Mouse (Mus musculus) heart, postnatal 0 days (tissue): ENCODE results near the gene Oxct1. TPM values are rescaled to one million over a fixed set of nuclear protein-coding genes. Genes with fewer than 3 reads are reported as not detected.
A peak's percentile ranks its signal among the peaks of the same experiment; 100 is the strongest.

Experiments used
- ATAC-seq: fragments of 200-750 bp; cut with Nextera tagmentation; 2 replicates; pipeline ENCODE4 v1.8.0; 2017; ENCODE audit warnings: low read depth, moderate number of reproducible peaks, moderate library complexity; ENCODE audit not compliant: insufficient read depth
- DNase-seq: peaks from one replicate; pipeline ENCODE4 v3.0.0-alpha.2; 2016; ENCODE audit warnings: low spot score
- H3K27ac ChIP-seq: fragments of 300-500 bp; sonication (generic); 2 replicates; pipeline ENCODE4 v1.5.1; 2014; ENCODE audit warnings: low read depth, mild to moderate bottlenecking
- H3K27me3 ChIP-seq: fragments of 300-500 bp; sonication (generic); 2 replicates; pipeline ENCODE4 v1.6.1; 2014; ENCODE audit warnings: low read length, mixed read lengths; ENCODE audit not compliant: control insufficient read depth, insufficient read depth
- H3K36me3 ChIP-seq: fragments of 300-500 bp; sonication (generic); replicated peaks from 2 replicates; pipeline ENCODE4 v1.6.1; 2014; ENCODE audit warnings: low read length, mixed read lengths; ENCODE audit not compliant: control insufficient read depth, insufficient read depth
- H3K4me1 ChIP-seq: fragments of 300-500 bp; sonication (generic); 2 replicates; pipeline ENCODE4 v1.6.1; 2014; ENCODE audit warnings: antibody characterized with exemption; ENCODE audit not compliant: control insufficient read depth, insufficient read depth
- H3K4me2 ChIP-seq: fragments of 300-500 bp; sonication (generic); 2 replicates; pipeline ENCODE4 v1.6.1; 2014; ENCODE audit warnings: low read depth, mild to moderate bottlenecking, low read length, moderate library complexity
- H3K4me3 ChIP-seq: fragments of 300-500 bp; sonication (generic); 2 replicates; pipeline ENCODE4 v1.5.1; 2014; ENCODE audit warnings: low read depth, low read length
- H3K9ac ChIP-seq: fragments of 300-500 bp; sonication (generic); replicated peaks from 2 replicates; pipeline ENCODE4 v1.6.1; 2014; ENCODE audit warnings: low read depth, low read length, mixed read lengths
- H3K9me3 ChIP-seq: fragments of 300-500 bp; sonication (generic); replicated peaks from 2 replicates; pipeline ENCODE4 v1.6.1; 2016; ENCODE audit warnings: low read length; ENCODE audit not compliant: control insufficient read depth
- CTCF ChIP-seq: IDR thresholded peaks from 2 replicates; pipeline ENCODE4 v1.5.1; 2016; ENCODE audit warnings: antibody characterized with exemption, control low read depth, low read depth
- EP300 ChIP-seq: IDR thresholded peaks from 2 replicates; pipeline ENCODE4 v1.6.1; 2016; ENCODE audit warnings: antibody characterized with exemption, low read depth
- WGBS: fragments of 180-500 bp; shearing (Covaris S2); extraction: QIAGEN DNeasy Blood & Tissue Kit; methylation state at CpG from one replicate; pipeline ENCODE4 v1.1.7; 2014; 5-methylcytosine and 5-hydroxymethylcytosine counted together
- polyA plus RNA-seq: library from polyadenylated mRNA; unstranded; fragments of >200 nt; fragmentation: Nextera tagmentation; extraction: Ambion mirVana; gene quantifications from 2 replicates; pipeline ENCODE4 v1.2.1, GENCODE M21; 2015
- total RNA-seq: library from RNA; depleted of rRNA; stranded (reverse); fragments of >200 nt; gene quantifications from 2 replicates; pipeline ENCODE4 v1.2.3, GENCODE M21; 2014; ENCODE audit warnings: low replicate concordance; rRNA removed

The Oxct1 gene
- total RNA-seq: 262 and 335 TPM in 2 replicates
- 301 and 332 TPM in 2 replicates for polyA plus RNA-seq

DNA sequence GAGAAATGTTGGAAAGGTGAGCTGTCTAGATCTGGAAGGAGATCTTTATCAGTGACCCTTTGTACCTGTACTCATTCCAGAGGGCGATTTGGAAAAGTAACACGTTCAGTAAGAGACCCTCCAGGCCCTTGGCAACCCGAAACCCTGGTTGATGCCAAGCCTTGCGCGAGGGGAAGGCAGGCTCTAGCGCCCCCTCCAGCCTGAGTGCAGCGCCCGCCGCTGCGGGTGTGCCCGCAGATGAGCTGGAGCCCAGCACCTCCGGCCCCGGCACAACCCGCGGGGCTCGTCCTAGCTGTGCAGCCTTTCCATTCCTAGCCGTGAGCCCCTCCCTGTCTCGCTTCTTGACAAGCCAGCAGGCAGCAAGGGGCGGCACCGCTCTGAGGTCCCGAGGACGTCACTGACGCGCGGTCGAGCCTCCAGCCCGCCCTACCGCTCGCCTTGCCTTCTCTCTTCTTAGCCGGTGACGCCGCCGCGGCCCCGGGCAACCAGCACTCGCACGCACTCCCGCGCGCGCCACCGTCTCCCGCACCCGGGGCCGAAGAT lies at the start of gene Oxct1:
Gene Oxct1 (plus strand): TSS at position 153 of the 543 bp plus-strand sequence.
- TF ChIP-seq CTCF (peak; percentile 62), EP300 (no peak)
- H3K4me3 ChIP-seq: peak within 1 kb of the TSS; percentile 64
- H3K4me2 ChIP-seq: peak within 1 kb of the TSS; percentile 80
- peak within 1 kb of the TSS; percentile 82 for H3K9ac ChIP-seq
- no peaks in the 10 kb centered on the region for H3K36me3 ChIP-seq
- peaks cover 22% of the 10 kb centered on the region for H3K4me1 ChIP-seq
- ATAC-seq (peak; percentile 92), DNase-seq (peak; percentile 93)
- H3K27me3 ChIP-seq: no peaks in the 10 kb centered on the region
- under 1% methylated on average over 38 of the region's 45 CpGs for WGBS
- peak within 1 kb of the TSS; percentile 99 for H3K27ac ChIP-seq
- H3K9me3 ChIP-seq: no peaks in the 10 kb centered on the region

DNA sequence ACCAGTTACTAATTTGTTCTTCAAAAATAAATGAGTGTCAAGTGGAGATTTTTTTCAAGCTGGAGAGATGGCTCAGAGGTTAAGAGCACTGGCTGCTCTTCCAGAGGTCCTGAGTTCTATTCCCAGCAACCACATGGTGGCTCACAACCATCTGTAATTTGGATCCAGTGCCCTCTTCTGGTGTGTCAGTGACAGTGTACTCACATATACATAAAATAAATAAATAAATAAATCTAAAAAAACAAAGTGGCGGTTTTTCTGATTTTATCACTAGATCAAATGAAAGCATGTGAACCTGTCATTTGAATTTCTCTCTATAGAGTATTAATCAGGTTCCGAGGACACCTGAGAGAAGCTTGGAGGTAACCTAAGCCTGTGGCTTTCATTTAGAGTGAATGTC lies 47.9 kb upstream of the Oxct1 start:
- no peak for TF ChIP-seq EP300
- peak; percentile 15 for TF ChIP-seq CTCF
- WGBS: 94% methylated on average over 2 of the region's 2 CpGs
- no peak overlapping the region for H3K4me3 ChIP-seq
- no peaks in the 10 kb centered on the region for H3K27me3 ChIP-seq
- ATAC-seq (no peak), DNase-seq (no peak)
- no peak overlapping the region; the same call in 1 of the 2 replicates for H3K27ac ChIP-seq
- peaks cover 5% of the 10 kb centered on the region; the same call in 1 of the 2 replicates for H3K4me1 ChIP-seq
- no peak overlapping the region for H3K9ac ChIP-seq
- H3K9me3 ChIP-seq: no peaks in the 10 kb centered on the region
- H3K4me2 ChIP-seq: no peak overlapping the region
- H3K36me3 ChIP-seq: peaks cover 14% of the 10 kb centered on the region

- H3K4me3 ChIP-seq: peak within 1 kb of the TSS; percentile 89
- H3K9ac ChIP-seq: peak within 1 kb of the TSS; percentile 95
- DNase-seq (peak; percentile 88), ATAC-seq (peak; percentile 99)
- H3K4me1 ChIP-seq: peaks cover 5% of the 10 kb centered on the region; the same call in 1 of the 2 replicates
- H3K9me3 ChIP-seq: no peaks in the 10 kb centered on the region
- no peaks in the 10 kb centered on the region for H3K27me3 ChIP-seq
- H3K4me2 ChIP-seq: peak within 1 kb of the TSS; percentile 77
- peak within 1 kb of the TSS; percentile 100 for H3K27ac ChIP-seq
- WGBS: 1% methylated on average over 52 of the region's 61 CpGs
- peaks cover 23% of the 10 kb centered on the region for H3K36me3 ChIP-seq
- TF ChIP-seq EP300 (no peak), CTCF (no peak)
These were observed 46.9 kb upstream of the Oxct1 start, which contains the start of gene Fbxo4 for GRCm38 (mm10) chr15:3979061-3979848. Gene Fbxo4, minus strand, starts transcription at chr15:3979573.

- ATAC-seq (no peak), DNase-seq (no peak)
- Histone ChIP-seq H3K27me3 (no peaks in the 10 kb centered on the region), H3K4me1 (peaks cover 5% of the 10 kb centered on the region; the same call in 1 of the 2 replicates), H3K36me3 (peaks cover 24% of the 10 kb centered on the region), H3K4me3 (peak overlapping the region; percentile 89), H3K27ac (peak overlapping the region; percentile 100), H3K9ac (peak overlapping the region; percentile 95; the same call in 1 of the 2 replicates), H3K9me3 (no peaks in the 10 kb centered on the region), H3K4me2 (peak overlapping the region; percentile 77)
- TF ChIP-seq EP300 (no peak), CTCF (no peak)
- 70% methylated on average over 3 of the region's 3 CpGs for WGBS
These were observed 46.3 kb upstream of the Oxct1 start for GRCm38 (mm10) chr15:3979871-3980270.

- Histone ChIP-seq H3K36me3 (peaks cover 41% of the 10 kb centered on the region), H3K4me1 (peaks cover 5% of the 10 kb centered on the region; the same call in 1 of the 2 replicates), H3K4me3 (no peak overlapping the region), H3K27me3 (no peaks in the 10 kb centered on the region), H3K27ac (no peak overlapping the region), H3K4me2 (no peak overlapping the region), H3K9me3 (no peaks in the 10 kb centered on the region), H3K9ac (no peak overlapping the region)
- ATAC-seq (no peak), DNase-seq (no peak)
- WGBS: 88% methylated on average over 5 of the region's 5 CpGs
- TF ChIP-seq CTCF (no peak), EP300 (no peak)
These were observed 43.5 kb upstream of the Oxct1 start for GRCm38 (mm10) chr15:3982732-3983131.
